Mouse (Mus musculus): Measurements from ENCODE around the gene 2610002M06Rik. TPM values are rescaled to one million over a fixed set of nuclear protein-coding genes. Genes with fewer than 3 reads are reported as not detected.

Gene 2610002M06Rik
- total RNA-seq (2015) (17.5 and 20.1 TPM in 2 replicates), total RNA-seq (2017) (15.5 and 16.0 TPM in 2 replicates)

DNA sequence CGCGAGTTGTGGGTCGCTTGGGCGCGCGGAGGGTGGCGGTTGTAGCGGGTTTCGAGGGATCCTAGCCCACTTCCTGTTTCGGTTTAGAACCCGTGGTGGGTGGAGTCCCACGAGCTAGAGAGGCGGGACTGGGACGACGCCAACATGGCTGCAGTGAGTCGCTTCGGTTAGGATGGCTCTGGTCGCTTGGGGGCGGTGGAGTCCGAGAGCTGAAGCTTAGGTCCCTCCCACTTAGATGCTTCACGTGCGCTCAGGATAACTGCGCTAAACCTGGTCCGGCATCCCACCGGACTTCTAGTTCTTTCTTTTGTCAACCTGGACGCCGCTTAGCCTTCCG, at the start of gene 2610002M06Rik:
Gene 2610002M06Rik (minus strand): TSS at position 117 of the 337 bp plus-strand sequence.
- peak; percentile 99 for ATAC-seq (replicated peaks; ENCODE audit: poor library complexity)

DNA sequence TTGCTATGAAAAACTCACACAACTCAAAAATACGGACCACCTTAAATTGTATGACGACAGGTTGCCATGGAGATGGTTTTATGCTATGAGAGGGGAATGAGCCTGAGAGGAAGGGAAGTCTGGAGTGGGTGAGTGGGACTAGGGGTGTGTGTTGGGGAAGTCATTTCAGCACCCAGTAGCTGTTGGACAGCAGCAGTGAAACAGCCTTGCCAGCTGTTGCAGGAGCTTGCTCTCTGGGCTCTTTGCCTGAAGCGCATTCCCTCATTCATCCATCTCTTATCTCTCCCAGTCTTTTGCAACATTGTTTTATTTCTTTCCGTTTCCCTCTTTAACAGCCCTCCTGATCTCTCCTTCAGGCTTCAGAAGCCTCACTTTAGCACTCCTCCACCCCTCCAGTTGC, 42.0 kb upstream of the 2610002M06Rik start:
- ATAC-seq (replicated peaks; ENCODE audit: poor library complexity) = no peak

DNA sequence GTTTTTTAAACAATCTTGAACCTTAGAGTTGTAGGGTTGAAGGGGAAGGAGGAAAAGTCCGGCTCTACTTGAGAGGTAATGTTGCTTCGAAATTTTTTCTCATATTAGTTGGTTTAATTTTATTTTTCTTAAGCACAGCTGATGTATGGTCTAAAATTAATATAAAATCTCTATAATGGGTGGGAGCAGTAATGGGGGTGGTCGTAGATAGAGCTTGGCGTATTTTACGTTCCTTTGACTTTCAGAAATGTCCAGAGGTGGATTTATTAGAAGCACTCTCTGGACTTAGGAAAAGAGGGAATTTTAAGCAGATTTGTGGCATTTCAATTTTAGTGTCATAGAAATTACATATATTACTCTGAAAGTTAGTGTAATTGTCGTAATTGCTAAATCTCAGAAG, 592 bp upstream of the 2610002M06Rik start:
- ATAC-seq (replicated peaks; ENCODE audit: poor library complexity) = no peak

DNA sequence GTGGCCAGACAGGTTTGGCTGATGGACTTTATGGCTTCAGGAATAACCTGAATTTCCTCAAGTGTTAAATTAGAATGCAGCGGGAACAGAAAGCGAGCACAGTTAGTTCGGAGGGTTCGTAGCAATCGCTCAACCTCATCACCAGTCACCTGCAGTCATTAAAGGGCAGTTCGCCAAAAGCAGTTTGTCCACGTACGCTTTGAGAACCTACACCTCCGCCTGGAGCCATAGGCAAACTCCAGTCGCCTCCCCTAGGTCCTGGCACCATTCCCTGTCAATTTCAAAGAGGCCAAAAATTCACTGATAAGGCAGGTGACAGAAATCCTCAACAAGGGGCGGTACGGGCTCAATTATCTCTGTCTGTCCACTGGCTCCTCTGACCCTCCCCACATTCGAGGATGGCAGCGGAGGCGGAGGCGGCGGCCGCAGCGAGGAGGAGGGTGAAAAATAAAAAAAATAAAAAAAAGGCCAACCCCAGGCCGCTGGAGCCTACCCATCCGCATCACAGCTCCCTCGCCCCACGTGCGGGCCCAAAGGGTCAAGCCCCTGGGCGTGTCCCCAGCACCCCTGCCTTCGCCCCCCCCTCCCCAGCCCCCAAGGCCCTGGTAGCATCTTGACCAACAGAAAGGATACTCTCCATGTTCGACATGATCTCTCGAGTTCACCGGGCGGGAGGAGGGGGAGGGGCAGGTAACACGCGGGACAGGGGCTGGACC, 474 bp downstream of the 2610002M06Rik start:
- ATAC-seq (replicated peaks; ENCODE audit: poor library complexity) = peak; percentile 45

DNA sequence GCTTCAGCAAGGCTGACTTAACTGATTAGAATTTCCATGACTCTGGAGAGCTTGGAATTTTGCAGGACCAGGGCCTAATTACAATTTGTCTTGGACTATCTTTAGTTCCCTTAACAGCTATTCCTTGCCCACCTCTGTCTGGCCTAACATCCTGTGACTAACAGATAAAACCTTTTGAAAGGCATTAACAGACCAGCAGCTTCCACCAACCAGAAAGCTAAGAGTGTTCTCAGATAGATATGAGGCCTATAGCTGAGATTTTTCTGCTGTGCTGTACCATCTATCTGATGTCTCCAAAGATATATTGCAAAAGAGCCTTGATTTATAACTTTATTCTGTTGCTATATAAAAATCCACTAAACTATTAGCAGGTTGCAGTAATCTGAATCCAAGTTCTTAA, 4.0 kb downstream of the 2610002M06Rik start:
- ATAC-seq (replicated peaks; ENCODE audit: poor library complexity) = no peak

DNA sequence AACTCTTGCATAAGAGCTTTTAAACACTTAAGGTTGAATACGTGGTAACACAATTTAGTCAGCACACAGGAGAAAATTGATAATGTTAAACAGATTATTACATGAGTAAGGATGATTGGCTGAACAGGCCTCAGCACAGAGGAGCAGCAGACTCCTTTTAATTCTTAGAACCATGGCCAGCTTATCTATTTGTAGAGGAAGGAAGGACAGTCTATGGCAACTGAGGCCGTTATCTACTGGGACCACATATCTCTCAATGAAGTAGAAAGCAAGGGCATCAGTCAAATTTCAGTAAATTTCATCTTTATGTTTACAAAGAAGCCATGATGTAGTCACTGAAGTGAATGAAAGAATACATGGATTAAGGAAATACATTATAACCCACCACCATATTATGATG, 19.2 kb downstream of the 2610002M06Rik start:
- ATAC-seq (replicated peaks; ENCODE audit: poor library complexity) = peak; percentile 75

DNA sequence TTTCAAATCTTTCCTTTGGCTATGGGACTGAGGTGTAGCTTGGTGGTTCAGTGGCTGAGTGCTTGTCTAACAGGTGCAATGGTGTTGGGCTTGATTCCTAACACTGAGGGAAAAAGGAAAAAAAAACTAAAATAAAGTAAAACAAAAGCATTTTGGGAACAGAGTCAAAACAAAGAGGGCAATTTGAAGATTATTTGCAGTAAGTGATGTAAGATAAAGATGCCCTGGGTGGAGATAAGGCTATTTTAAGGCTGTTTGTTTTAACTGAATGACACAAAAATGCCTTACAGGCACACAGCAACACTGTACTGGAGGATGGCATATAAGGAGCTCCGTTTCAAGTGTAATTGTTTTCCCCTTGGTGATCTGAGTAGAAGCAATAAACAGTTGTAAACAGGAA, 20.3 kb downstream of the 2610002M06Rik start:
- no peak for ATAC-seq (replicated peaks; ENCODE audit: poor library complexity)

DNA sequence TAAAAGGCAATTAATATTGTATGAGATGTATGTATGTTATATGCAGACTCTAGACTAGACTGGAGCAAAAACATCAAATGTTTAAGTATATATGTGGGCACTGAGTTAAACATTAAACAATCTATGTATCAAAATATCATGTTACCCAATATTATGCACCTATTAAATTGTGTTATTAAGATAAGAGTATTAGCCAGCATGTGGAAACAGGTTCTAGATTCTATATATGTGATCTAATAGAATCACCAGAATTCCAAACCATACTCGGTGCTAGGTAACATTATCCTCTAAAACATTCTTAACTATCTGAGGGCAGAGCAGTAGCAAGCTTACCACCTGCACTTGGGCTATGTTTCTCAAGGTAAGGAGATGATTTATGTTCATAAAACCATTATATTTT, 23.8 kb downstream of the 2610002M06Rik start, which contains the start of gene Tent5d:
Gene Tent5d (plus strand): TSS at position 301 of the 400 bp plus-strand sequence.
- ATAC-seq (replicated peaks; ENCODE audit: poor library complexity) = no peak

DNA sequence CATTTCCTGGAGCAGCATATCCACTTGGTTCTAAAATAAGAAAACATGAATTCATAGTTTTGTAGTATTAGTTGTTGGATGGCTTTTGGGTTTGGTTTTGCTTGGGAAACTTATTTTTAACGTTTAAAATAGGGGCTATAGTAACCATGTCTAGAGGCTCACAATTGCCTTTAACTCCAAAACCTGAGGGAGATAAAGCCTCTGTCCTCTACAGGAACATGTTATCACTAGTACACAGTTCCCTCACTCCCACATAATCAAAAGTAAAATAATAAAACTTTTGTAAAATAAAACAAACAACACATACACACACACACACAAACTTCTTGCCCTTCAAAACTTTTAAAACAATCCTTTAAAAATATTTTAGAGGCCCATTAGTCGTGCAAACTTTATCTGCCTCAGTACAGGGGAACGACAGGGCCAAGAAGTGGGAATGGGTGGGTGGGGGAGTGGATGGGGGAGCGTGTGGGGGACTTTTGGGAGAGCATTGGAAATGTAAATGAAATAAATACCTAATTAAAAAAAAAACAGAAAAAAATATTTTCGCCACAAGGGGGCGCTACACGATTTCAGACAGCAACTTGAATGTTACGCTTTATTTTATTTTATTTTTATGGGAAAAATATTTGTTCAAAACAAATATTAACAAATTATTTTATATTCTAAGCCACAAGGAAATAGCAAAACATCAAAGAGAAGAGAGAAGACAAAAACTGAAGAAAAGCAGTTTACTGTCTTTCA, 25.2 kb downstream of the 2610002M06Rik start:
- 0 out of 2 replicates have a peak, but pooled peaks have one; percentile 17 for ATAC-seq (replicated peaks; ENCODE audit: poor library complexity)

DNA sequence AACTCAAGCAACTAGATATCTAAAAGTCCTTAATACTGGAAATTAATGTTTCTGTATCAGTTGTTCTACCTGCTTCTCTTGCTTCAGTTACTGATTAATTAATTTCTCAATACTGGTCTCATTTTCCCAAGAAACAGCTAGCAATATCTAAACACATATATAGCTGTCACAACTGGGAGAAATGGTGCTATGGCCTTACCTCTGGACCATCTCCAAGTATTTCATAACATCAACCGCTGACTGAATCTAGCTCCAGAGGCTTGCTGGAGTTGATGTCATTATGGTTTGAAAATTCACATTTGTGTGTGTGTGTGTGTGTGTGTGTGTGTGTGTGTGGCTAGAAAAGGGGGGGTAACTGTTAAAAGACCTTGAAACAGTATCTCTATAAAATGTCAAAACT, 26.0 kb downstream of the 2610002M06Rik start:
- ATAC-seq (replicated peaks; ENCODE audit: poor library complexity) = no peak

DNA sequence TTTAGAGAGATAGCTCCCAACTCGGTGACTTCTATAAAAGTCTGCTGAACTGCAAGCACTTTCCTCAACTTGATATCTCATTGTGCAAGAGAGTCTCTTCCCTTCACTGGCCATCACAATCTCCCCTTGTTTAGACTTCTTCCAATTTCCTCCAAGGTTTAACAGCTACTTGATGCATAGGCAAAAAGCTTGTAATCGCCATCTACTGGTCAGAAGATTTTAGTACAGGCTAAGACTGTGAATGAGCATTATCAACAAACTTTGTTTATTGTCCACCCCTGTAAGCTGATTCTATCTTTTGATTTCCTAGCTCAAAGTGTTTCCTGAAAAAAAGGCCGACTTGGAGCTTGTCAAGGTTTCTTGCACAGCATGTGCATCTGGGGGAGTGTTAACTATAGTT, 48.2 kb downstream of the 2610002M06Rik start:
- ATAC-seq (replicated peaks; ENCODE audit: poor library complexity) = peak; percentile 60; the same call in 1 of the 2 replicates

Other genes starting within 250 kb of the 2610002M06Rik start
- not detected in 2 replicates for gene Tbx22, start 148.4 kb downstream of the 2610002M06Rik start, total RNA-seq (2015)
- not detected in 2 replicates for gene Tbx22, start 148.4 kb downstream of the 2610002M06Rik start, total RNA-seq (2017)
- gene Tent5d, start 23.7 kb downstream of the 2610002M06Rik start, total RNA-seq (2015) = 0.07 and 0.15 TPM in 2 replicates
- gene Tent5d, start 23.7 kb downstream of the 2610002M06Rik start, total RNA-seq (2017) = not detected in 2 replicates
- gene Gm732, start 132.1 kb upstream of the 2610002M06Rik start, total RNA-seq (2015) = not detected in 2 replicates
- gene Gm732, start 132.1 kb upstream of the 2610002M06Rik start, total RNA-seq (2017) = not detected in 2 replicates